Mouse (Mus musculus) intestine, postnatal 0 days (tissue): ENCODE data around the gene Bcl2l15. TPM values are rescaled to one million over a fixed set of nuclear protein-coding genes. Genes with fewer than 3 reads are reported as not detected.

Experiments used
- ATAC-seq: fragments of 200-750 bp; cut with Nextera tagmentation; 2 replicates; pipeline ENCODE4 v1.8.0; 2017; ENCODE audit warnings: mild to moderate bottlenecking, moderate TSS enrichment, moderate library complexity
- H3K27ac ChIP-seq: fragments of 300-500 bp; sonication (generic); 2 replicates; pipeline ENCODE4 v1.5.1; 2014; ENCODE audit warnings: mild to moderate bottlenecking, low read depth, low read length, moderate library complexity
- H3K27me3 ChIP-seq: fragments of 300-500 bp; sonication (generic); replicated peaks from 2 replicates; pipeline ENCODE4 v1.6.1; 2014; ENCODE audit warnings: low read length, mixed read lengths; ENCODE audit not compliant: control insufficient read depth, insufficient read depth
- H3K36me3 ChIP-seq: fragments of 300-500 bp; sonication (generic); 2 replicates; pipeline ENCODE4 v1.6.1; 2014; ENCODE audit warnings: mild to moderate bottlenecking, moderate library complexity; ENCODE audit not compliant: control insufficient read depth, insufficient read depth
- H3K4me1 ChIP-seq: fragments of 300-500 bp; sonication (generic); replicated peaks from 2 replicates; pipeline ENCODE4 v1.6.1; 2014; ENCODE audit warnings: antibody characterized with exemption, low read length, mixed read lengths; ENCODE audit not compliant: control insufficient read depth, insufficient read depth
- H3K4me2 ChIP-seq: fragments of 300-500 bp; sonication (generic); replicated peaks from 2 replicates; pipeline ENCODE4 v1.6.1; 2014; ENCODE audit warnings: low read depth, mild to moderate bottlenecking, moderate library complexity
- H3K4me3 ChIP-seq: fragments of 300-500 bp; sonication (generic); 2 replicates; pipeline ENCODE4 v1.5.1; 2014; ENCODE audit warnings: low read depth, low read length
- H3K9ac ChIP-seq: fragments of 300-500 bp; sonication (generic); 2 replicates; pipeline ENCODE4 v1.6.1; 2014; ENCODE audit warnings: mild to moderate bottlenecking, low read depth, low read length
- H3K9me3 ChIP-seq: fragments of 300-500 bp; sonication (generic); 2 replicates; pipeline ENCODE4 v1.6.1; 2016; ENCODE audit warnings: mixed run types; ENCODE audit not compliant: control insufficient read depth
- CTCF ChIP-seq: sonication (generic); IDR thresholded peaks from 2 replicates; pipeline ENCODE4 v1.5.1; 2016; ENCODE audit warnings: low read depth, mild to moderate bottlenecking, control low read depth, antibody characterized with exemption, moderate library complexity
- WGBS: fragments of 180-500 bp; shearing (Covaris S2); extraction: QIAGEN DNeasy Blood & Tissue Kit; methylation state at CpG from one replicate; pipeline ENCODE4 v1.1.7; 2014; 5-methylcytosine and 5-hydroxymethylcytosine counted together
- polyA plus RNA-seq: library from polyadenylated mRNA; unstranded; fragments of >200 nt; fragmentation: Nextera tagmentation; extraction: Ambion mirVana; gene quantifications from 2 replicates; pipeline ENCODE4 v1.2.1, GENCODE M21; 2015

Gene Bcl2l15
- polyA plus RNA-seq, 1 experiment from 2014 or later = 27.1 TPM

DNA sequence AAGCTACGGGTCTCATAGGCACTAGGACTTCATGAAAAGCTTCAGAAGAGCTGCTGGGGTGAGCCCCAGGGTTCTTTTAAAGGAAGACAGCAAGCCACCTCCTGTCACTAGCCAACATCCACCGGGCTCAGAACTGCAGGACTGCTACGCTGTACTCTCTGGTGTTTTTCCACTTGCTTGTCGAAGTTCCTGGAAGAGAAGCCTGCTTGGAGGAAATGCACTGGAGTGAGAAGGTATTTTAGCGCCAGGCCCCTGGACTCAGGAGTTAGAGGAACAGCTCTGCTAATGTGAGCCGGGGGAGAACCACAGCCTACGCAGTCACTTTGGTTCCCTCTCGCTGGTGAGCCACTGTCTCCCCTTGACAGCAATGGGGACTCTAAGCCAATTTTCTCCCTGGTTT is 29.5 kb upstream of the Bcl2l15 start:
- Histone ChIP-seq H3K4me2 (no peak overlapping the region), H3K36me3 (peaks cover 18% of the 10 kb centered on the region), H3K27ac (peak overlapping the region; percentile 62), H3K9ac (no peak overlapping the region), H3K27me3 (no peaks in the 10 kb centered on the region), H3K4me1 (0 out of 2 replicates have a peak, but pooled peaks cover 2% of the 10 kb centered on the region), H3K9me3 (no peaks in the 10 kb centered on the region), H3K4me3 (no peak overlapping the region)
- TF ChIP-seq CTCF = no peak
- 81% methylated on average over 8 of the region's 8 CpGs for WGBS
- ATAC-seq = no peak

DNA sequence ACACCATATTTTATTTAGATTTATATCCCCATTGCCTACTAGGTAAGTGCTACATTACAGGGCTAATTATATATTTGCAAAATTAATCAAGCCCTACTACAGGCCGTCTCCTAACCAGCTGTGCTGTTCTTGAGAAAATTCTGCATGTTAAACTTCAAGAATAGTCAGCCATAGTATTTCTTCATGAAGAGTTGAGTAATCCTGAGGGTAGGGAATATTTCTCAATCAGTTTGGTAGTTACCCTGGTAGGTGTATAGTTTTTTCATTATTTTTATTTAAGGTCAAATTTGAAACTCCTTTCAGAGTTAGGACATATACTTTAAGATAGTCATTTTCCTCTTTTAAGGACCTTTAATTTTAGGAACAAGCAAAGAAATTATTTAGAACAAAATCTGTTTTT is 26.7 kb upstream of the Bcl2l15 start:
- 98% methylated on average over 1 of the region's 1 CpGs for WGBS
- Histone ChIP-seq H3K9me3 (no peaks in the 10 kb centered on the region), H3K9ac (no peak overlapping the region), H3K27me3 (no peaks in the 10 kb centered on the region), H3K4me1 (0 out of 2 replicates have a peak, but pooled peaks cover 2% of the 10 kb centered on the region), H3K4me3 (no peak overlapping the region), H3K27ac (no peak overlapping the region), H3K36me3 (peaks cover 18% of the 10 kb centered on the region), H3K4me2 (no peak overlapping the region)
- TF ChIP-seq CTCF = no peak
- ATAC-seq = no peak

DNA sequence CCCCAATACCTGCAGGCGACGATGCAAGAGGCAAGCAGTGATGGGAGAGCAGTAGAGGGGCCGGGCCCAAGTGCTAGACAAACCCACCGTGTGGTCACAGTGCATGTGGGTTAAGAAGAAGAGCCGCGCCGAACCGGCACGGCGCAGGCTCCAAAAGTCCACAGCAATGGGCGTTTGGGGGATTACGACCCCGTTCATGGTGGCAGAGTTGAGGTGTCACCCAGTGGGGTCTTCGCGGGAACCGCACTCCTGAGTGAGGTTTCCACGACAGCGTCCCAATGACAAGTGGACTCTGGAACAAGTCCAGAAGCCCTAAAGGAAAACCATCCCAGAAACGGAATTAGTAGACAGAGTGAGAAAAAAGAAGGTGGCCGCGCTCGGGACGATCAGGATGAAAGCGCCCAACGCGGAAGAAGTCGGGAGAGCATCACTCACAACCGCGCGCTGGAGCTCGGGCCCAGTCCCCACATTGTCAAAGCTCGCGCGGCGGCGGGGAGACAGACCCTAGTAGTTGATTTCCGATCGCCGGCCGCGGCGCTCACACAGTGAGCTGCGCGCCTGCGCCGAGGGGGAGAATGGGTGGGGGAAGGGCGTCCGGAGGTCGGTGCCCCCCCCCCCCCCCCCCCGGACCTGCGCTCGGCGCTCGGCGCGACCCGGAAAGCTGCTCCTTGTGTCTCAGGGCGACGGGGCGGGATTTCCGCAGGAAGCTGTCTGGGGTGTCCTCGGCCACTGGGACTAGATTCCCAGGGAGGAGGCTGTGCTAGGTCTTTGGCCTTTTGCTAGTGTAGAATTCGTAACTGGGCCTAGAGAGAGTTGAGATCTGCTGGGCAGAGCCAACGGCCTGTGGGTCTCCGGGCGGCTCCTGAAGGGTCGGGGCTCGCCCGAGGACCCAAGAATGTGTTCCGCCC is 23.3 kb upstream of the Bcl2l15 start, which contains the start of the genes Dclre1b, Ap4b1 and Gm43064:
Gene Dclre1b, minus strand, starts transcription at position 554 of the 908 bp plus-strand sequence.
Gene Ap4b1, plus strand, starts transcription at position 630 of the 908 bp plus-strand sequence.
Gene Gm43064, plus strand, starts transcription at position 683 of the 908 bp plus-strand sequence.
- Histone ChIP-seq H3K4me3 (peak within 1 kb of the TSS; percentile 64), H3K36me3 (peaks cover 8% of the 10 kb centered on the region), H3K9me3 (no peaks in the 10 kb centered on the region), H3K9ac (peak within 1 kb of the TSS; percentile 88), H3K27ac (peak within 1 kb of the TSS; percentile 92), H3K4me2 (peak within 1 kb of the TSS; percentile 78), H3K4me1 (no peaks in the 10 kb centered on the region), H3K27me3 (no peaks in the 10 kb centered on the region)
- peak; percentile 93 for ATAC-seq
- WGBS = under 1% methylated on average over 62 of the region's 70 CpGs
- peak; percentile 9; the same call in 1 of the 2 replicates for TF ChIP-seq CTCF

DNA sequence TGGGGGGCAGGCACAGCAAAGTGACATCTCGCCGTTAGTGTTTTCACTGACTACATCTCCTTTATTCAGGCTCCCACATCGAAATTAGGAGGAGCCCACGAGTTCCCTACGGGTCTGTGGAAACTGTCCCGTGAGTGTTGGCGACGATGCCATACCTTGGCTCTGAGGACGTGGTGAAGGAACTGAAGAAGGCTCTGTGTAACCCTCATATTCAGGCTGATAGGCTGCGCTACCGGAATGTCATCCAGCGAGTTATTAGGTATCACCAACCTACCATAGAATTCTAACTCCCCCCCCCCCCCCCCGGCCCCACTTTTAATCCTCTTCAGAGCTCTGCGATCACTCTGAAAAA is 22.6 kb upstream of the Bcl2l15 start:
- no peaks in the 10 kb centered on the region for H3K4me1 ChIP-seq
- H3K27me3 ChIP-seq = no peaks in the 10 kb centered on the region
- no peaks in the 10 kb centered on the region for H3K9me3 ChIP-seq
- ATAC-seq = peak; percentile 59
- peaks cover 3% of the 10 kb centered on the region for H3K36me3 ChIP-seq
- 3% methylated on average over 14 of the region's 14 CpGs for WGBS
- peak overlapping the region; percentile 88 for H3K9ac ChIP-seq
- no peak for TF ChIP-seq CTCF
- peak overlapping the region; percentile 64 for H3K4me3 ChIP-seq
- H3K4me2 ChIP-seq = peak overlapping the region; percentile 78
- H3K27ac ChIP-seq = peak overlapping the region; percentile 92

DNA sequence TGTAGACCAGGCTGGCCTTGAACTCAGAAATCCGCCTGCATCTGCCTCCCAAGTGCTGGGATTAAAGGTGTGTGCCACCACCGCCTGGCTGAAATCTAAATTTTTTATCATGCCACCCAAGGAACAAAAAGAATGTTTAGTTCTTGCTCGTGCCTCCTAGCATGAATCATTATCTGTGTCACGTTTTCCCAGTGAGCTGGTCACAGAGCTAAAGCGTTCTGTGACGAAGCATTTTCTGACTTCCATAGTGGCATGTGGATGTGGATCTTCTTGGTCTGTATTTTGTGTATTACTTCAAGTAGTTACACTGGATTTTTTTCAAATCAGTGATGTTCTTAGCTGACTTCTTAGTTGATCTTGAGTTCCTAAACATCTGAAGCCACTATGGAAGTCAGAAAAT is 21.4 kb upstream of the Bcl2l15 start:
- H3K4me3 ChIP-seq = no peak overlapping the region
- H3K27me3 ChIP-seq = no peaks in the 10 kb centered on the region
- H3K27ac ChIP-seq = no peak overlapping the region
- no peaks in the 10 kb centered on the region for H3K4me1 ChIP-seq
- 89% methylated on average over 6 of the region's 6 CpGs for WGBS
- no peaks in the 10 kb centered on the region for H3K9me3 ChIP-seq
- no peak for TF ChIP-seq CTCF
- no peak overlapping the region for H3K4me2 ChIP-seq
- peaks cover 11% of the 10 kb centered on the region for H3K36me3 ChIP-seq
- H3K9ac ChIP-seq = no peak overlapping the region
- no peak for ATAC-seq

DNA sequence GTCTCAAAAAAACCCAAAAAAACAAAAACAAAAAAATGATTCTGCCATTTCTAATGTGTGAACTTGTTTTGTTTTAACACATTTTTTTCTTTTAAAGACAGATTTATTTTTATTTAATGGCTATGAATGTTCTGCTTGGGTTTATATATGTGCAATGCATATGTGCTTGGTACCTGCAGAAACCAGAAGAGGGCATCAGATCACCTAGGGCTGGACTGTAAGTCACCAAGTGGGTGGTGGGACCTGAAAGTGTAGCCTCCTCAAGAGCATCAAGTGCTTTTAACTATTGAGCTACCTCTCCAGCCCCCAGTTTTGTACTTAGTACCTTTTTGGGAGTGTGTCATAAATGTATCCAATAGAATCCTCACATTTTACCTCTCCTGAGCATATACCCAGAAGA is 4.9 kb upstream of the Bcl2l15 start:
- peak; percentile 63 for TF ChIP-seq CTCF

More for the DNA sequence above, 4.9 kb upstream of the Bcl2l15 start:
- Histone ChIP-seq H3K27ac (no peak overlapping the region), H3K4me1 (no peaks in the 10 kb centered on the region), H3K36me3 (peaks cover 8% of the 10 kb centered on the region; the same call in 1 of the 2 replicates), H3K4me3 (no peak overlapping the region), H3K4me2 (no peak overlapping the region), H3K27me3 (no peaks in the 10 kb centered on the region), H3K9ac (no peak overlapping the region), H3K9me3 (no peaks in the 10 kb centered on the region)
- ATAC-seq = no peak
